Mouse (Mus musculus): ENCODE measurements at regions not wholly inside any gene's neighbourhood (a gene's known extent, or its start where the extent isn't known, plus 50 kb on each side); places are given as distances from the start of the nearest gene placed in this dataset.

DNA sequence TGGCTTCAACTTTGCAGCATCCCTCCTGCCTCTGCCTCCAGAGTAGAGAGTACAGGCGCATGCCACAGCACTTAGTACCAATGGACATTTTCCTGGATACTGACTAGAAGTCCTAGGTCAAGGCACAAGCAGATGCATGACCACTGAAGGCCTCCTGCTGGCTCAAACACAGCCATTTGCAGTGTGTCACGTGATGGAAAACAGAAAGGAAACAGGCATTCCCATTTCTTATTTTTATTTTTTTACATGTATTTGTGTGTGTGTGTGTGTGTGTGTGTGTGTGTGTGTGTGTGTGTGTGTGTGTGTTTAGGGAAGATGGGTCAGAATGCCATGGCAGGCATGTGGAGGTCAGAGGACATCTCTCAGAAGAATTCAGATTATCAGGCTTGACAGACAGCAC, 65.6 kb downstream of the Thap12 start:
- no peak overlapping the region for H3K4me3 ChIP-seq (ENCODE audit: inconsistent target)
- no peak overlapping the region for H3K27ac ChIP-seq
- H3K36me3 ChIP-seq (ENCODE audit: inconsistent target), result no peaks in the 10 kb centered on the region
- 94% methylated on average over 2 of the region's 2 CpGs for WGBS (ENCODE audit: missing documents)
- H3K79me2 ChIP-seq (ENCODE audit: inconsistent target), result no peaks in the 10 kb centered on the region

DNA sequence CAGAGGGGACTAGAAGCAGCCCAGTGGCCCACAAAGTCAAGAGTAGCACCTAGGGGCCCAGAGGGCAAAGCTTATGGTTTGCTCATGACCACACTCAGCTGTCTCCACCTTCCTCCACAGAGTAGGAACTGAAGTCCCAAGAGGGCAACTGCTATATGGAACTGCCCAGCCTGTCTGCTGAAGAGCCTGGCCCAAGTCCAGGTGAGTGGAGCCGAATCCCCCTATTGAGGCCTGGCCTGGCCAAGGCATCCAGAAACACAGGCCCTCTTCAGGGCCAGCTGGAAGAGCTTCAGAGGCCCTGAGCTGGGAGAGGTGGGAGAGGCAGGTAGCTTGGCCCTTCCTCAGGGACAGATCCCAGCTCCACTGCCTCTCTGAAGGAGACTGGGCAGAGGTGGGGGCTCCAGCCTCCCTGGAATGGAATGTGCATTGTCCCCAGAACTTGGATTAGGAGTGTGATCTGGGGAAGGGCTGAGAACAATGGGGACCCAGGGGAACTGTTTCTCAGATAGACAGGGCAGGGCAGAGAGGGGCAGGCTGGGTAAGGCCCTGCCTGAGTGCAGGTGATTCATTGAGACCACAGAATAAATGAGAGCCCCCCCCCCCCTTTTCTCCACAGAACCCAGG, 65.7 kb upstream of the Wnt11 start:
- Histone ChIP-seq H3K79me2 (ENCODE audit: inconsistent target) (no peaks in the 10 kb centered on the region), H3K4me3 (ENCODE audit: inconsistent target) (no peak overlapping the region), H3K27ac (no peak overlapping the region), H3K36me3 (ENCODE audit: inconsistent target) (no peaks in the 10 kb centered on the region)
- WGBS (ENCODE audit: missing documents), result 25% methylated on average over 1 of the region's 1 CpGs

DNA sequence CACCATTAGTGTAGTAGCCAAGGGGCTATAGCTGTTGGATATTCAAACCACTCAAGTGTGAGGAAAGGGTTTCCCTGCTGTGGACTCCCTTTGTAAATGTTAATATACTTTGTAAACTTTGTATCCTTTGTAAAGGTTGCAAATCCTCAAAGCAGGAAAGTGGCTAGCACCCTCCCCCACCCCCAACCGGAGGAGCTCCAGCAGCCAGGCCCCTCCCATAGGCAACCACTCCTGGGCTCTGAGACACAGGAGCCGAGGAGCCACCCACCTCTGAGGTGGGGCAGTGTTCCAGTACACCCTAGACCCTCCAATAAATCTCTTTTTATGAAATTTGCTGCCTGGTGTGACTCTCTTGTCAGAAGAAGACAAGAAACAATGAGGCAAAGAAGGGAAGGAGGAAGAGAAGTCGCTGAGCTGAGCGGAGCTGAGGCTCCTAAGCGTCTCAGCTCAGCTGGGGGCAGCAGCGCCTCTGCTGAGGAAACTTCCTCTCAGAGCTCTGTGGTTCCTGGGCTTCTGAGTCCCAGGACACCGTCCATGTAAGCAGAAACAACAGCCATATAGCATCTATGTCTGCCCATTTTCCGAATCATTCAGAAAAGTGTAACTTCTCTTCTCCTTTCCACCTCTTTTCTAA, 64.5 kb upstream of the Wnt11 start:
- WGBS (ENCODE audit: missing documents), result 8% methylated on average over 8 of the region's 8 CpGs
- H3K4me3 ChIP-seq (ENCODE audit: inconsistent target), result no peak overlapping the region
- no peaks in the 10 kb centered on the region for H3K79me2 ChIP-seq (ENCODE audit: inconsistent target)
- no peaks in the 10 kb centered on the region for H3K36me3 ChIP-seq (ENCODE audit: inconsistent target)
- peak overlapping the region; percentile 41 for H3K27ac ChIP-seq

DNA sequence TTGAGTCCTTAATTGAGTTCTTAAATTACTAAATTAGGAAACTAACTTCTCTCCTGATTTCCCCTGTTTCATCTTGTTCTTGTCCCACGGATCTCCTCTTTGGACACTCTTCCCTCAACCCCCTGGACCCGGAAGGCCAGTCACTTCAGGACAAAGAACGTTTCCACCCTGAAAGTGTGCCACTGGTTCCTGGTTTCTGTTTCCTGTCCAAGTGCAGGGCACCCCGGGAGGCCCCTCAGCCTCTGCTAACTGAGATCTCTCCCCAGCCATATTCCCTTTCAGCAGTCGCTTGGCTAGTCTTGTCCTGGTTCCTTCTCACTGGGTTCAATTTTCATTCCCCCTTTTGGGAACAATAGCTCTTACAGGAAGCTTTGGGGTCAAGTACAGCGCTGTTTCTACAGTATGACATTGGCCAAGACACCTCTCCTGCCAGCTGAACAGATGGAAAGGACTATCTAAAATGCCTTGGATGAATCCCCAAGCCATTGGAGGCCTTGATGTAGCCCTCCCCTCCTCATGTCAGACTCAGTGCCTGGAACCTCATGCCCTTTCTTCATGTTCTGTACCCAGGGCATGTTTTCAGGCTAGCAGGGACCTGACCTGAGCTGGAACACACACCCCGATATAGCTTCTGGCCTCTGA, 63.7 kb upstream of the Wnt11 start:
- Histone ChIP-seq H3K79me2 (ENCODE audit: inconsistent target) (no peaks in the 10 kb centered on the region), H3K4me3 (ENCODE audit: inconsistent target) (no peak overlapping the region), H3K36me3 (ENCODE audit: inconsistent target) (no peaks in the 10 kb centered on the region), H3K27ac (peak overlapping the region; percentile 41)
- WGBS (ENCODE audit: missing documents), result 48% methylated on average over 7 of the region's 7 CpGs

DNA sequence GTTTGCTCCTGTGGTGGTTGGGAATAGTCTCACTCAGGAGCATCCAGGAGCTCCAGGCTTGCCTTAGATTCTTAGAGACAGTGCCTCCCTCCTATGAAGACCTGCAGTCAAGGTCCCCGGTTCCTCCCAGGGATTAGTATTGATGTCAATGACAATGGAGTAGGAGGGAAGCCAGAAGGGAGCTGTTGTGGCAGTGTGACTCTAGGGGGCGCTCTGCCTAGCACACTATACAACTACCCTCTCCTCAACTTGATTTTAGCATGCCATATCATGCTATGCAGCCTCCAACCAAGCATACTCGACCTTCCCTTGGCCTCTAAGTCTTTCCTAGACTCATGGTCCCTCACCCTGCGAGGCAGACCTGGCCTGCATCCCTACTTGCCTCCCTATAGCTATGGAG, 60.3 kb upstream of the Wnt11 start:
- Histone ChIP-seq H3K36me3 (ENCODE audit: inconsistent target) (no peaks in the 10 kb centered on the region), H3K27ac (no peak overlapping the region), H3K4me3 (ENCODE audit: inconsistent target) (no peak overlapping the region), H3K79me2 (ENCODE audit: inconsistent target) (no peaks in the 10 kb centered on the region)
- 82% methylated on average over 4 of the region's 4 CpGs for WGBS (ENCODE audit: missing documents)

DNA sequence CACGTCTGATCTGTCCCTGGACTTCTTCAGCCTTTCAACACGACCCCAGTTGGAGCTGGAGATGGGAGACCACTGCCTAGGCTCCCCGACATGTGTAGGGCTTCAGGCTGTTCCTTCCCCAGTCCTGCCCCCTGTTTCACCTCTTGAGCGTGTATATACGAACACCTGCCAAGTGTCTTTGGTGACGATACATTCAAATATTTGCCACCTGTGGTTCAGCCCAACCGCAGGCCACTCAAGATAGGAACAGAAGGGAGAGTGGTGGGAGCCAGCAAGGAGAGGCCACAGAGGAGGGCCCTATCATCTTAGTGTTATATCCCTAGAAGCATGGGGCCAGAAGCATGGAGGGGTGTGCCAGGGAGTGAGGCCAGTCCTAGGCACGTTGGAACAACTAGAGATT, 59.9 kb upstream of the Wnt11 start:
- Histone ChIP-seq H3K4me3 (ENCODE audit: inconsistent target) (no peak overlapping the region), H3K36me3 (ENCODE audit: inconsistent target) (no peaks in the 10 kb centered on the region), H3K79me2 (ENCODE audit: inconsistent target) (no peaks in the 10 kb centered on the region), H3K27ac (no peak overlapping the region)
- WGBS (ENCODE audit: missing documents), result 90% methylated on average over 8 of the region's 8 CpGs

DNA sequence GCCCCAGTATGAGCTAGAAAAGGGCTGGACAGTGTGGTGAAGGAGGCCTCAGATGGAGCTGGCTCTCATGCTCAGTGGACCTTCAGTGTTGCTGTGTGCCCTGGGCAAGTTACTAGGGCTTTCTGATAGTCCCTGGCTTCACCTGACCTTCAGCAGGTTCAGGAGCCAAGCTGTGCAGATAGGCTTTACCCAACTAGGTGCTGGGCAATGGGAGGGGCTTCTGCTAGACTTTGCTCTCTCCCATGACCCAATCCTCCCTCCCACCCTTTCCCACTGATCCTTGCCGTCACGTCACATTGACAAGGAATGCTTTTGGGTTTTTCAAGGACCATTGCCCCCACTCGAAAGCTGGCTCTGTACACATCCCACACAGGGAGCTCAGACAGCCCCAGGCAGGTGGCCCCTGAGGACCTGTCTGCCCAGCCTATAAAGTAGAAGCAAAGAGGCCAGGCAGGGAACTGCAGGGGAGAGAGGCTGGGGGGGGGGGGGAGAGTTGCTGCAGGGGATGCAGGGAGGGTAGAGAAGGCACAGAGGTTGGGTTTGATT, 57.5 kb upstream of the Wnt11 start:
- no peak overlapping the region for H3K27ac ChIP-seq
- H3K4me3 ChIP-seq (ENCODE audit: inconsistent target), result no peak overlapping the region
- 96% methylated on average over 3 of the region's 3 CpGs for WGBS (ENCODE audit: missing documents)
- no peaks in the 10 kb centered on the region for H3K36me3 ChIP-seq (ENCODE audit: inconsistent target)
- no peaks in the 10 kb centered on the region for H3K79me2 ChIP-seq (ENCODE audit: inconsistent target)

DNA sequence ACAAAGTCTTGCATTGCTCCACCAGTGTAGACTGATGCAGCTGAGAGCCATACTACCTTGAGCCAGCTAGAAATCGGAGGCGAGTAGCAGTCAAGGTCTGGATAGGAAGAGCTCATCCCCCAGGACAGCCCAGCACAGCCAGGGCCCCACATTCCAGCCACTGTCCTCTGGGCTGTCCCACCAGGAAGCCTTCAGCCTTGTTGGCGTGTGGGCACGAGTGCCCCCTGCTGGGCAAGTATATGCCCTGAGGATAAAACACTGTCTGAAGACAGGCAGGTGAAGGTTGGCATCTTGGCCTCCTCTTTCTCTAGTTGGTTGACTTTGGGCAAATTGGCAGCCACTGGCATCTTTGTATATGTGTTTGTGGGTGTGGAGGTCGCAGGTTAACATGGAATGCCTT, 56.0 kb upstream of the Wnt11 start:
- whole genome bisulfite sequencing (ENCODE audit: missing documents), result 15% methylated on average over 5 of the region's 5 CpGs
- Histone ChIP-seq H3K4me3 (ENCODE audit: inconsistent target) (no peak overlapping the region), H3K79me2 (ENCODE audit: inconsistent target) (no peaks in the 10 kb centered on the region), H3K27ac (no peak overlapping the region), H3K36me3 (ENCODE audit: inconsistent target) (no peaks in the 10 kb centered on the region)

DNA sequence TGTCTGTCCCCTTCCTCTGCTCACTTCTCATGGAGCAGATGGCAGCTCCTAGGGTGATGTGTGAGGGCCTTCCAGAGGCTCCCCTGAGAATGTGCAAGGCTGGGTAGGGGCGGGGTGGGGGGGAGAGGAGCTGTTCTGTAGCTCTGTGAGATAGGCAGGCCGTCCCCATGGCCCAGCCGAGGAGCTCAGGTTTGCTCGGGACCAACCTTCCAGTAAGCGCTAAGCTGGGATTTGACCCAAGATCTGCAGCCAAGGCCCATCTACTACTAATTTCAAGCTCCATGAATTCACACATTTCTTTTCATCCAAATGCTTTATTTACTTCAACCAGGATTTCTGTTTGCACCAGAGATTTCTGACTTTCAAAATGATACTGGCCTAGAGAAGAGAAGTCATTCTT, 51.4 kb upstream of the Wnt11 start:
- H3K27ac ChIP-seq, result no peak overlapping the region
- H3K79me2 ChIP-seq (ENCODE audit: inconsistent target), result no peaks in the 10 kb centered on the region
- no peak overlapping the region for H3K4me3 ChIP-seq (ENCODE audit: inconsistent target)
- H3K36me3 ChIP-seq (ENCODE audit: inconsistent target), result no peaks in the 10 kb centered on the region
- 97% methylated on average over 5 of the region's 5 CpGs for WGBS (ENCODE audit: missing documents)

DNA sequence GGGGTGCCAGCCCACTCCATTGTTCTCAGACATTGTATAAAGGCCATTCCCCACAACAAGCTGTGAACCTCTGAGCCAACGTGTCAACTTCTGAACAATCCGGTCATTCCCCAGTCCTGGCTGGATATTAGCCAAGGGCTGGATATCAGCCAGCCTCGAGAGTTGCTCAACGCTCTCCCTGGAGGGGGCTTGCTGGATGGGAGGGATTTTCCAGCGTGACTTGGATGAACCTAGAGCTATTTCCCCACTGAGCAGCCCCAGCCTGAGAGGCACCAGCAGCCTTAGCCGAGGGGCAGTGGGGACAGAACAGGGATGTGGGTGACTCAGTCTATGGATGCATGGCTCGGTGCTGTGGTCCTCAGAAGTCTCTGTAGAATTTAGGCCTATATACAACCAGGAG, 51.0 kb upstream of the Wnt11 start:
- H3K4me3 ChIP-seq (ENCODE audit: inconsistent target), result no peak overlapping the region
- H3K36me3 ChIP-seq (ENCODE audit: inconsistent target), result no peaks in the 10 kb centered on the region
- H3K79me2 ChIP-seq (ENCODE audit: inconsistent target), result no peaks in the 10 kb centered on the region
- no peak overlapping the region for H3K27ac ChIP-seq
- 90% methylated on average over 7 of the region's 7 CpGs for WGBS (ENCODE audit: missing documents)

DNA sequence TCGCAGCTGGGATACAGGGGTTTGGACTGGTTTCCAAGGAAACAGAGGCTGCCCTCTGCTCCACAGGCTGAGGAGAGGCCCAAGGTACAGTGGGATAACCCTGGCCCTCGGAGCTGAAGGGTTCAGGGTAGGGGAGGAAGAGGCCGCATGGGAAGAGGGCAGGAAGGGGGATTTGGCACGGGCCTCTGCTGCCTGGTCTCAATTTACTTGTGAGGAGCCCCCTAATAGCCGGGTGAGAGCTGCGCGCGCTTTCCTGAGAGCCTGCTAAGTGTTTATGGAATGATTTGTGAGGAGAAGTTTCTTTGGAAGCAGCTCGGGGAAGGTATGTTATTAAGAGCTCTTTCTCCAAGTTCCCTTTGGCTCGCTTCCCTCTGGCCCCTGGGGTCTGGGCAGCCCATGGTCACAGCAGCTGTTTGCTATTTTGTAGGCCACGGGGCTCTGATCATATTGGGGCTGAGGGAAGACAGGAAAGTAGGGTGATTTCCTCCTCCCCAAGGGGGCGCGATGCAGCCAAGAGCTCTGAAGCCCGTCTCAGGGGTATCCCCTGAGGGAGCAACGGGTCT, 50.5 kb upstream of the Wnt11 start:
- Histone ChIP-seq H3K36me3 (ENCODE audit: inconsistent target) (no peaks in the 10 kb centered on the region), H3K4me3 (ENCODE audit: inconsistent target) (no peak overlapping the region), H3K79me2 (ENCODE audit: inconsistent target) (no peaks in the 10 kb centered on the region), H3K27ac (no peak overlapping the region)
- 91% methylated on average over 15 of the region's 15 CpGs for WGBS (ENCODE audit: missing documents)
